Mouse (Mus musculus): ENCODE results near the gene Rreb1.

Gene Rreb1

GRCm38 (mm10) chr13:37918336-37919261, 140.4 kb downstream of the Rreb1 start:
- DNase-seq (ENCODE audit: low spot score): no peak

DNA sequence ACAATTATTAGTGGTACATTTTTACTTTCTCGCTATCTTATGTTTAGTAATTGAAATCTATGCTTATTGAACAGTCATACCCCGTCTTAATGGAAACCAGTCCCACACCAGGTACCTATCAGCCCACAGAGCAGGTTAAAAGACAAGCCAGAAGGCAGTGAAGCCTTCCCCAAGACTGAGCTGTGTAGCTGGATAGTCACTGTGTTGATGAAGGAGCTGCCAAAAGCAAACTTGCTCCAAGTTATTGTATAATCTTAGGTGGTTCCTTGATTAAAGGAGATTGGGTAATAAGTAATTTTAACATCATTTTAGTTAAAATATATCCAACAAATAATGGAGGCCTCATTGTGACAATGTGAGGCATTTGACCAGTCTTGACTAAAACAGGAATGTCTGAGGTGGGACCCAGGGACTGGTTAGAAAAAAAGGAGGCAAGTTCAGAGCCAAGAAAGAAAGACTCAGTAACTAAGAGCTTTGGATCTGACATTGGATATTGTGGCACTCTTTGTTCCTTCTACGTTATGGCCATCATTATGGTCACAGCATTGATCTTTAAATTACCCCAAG, 141.6 kb downstream of the Rreb1 start:
- no peak for DNase-seq (ENCODE audit: low spot score)

DNA sequence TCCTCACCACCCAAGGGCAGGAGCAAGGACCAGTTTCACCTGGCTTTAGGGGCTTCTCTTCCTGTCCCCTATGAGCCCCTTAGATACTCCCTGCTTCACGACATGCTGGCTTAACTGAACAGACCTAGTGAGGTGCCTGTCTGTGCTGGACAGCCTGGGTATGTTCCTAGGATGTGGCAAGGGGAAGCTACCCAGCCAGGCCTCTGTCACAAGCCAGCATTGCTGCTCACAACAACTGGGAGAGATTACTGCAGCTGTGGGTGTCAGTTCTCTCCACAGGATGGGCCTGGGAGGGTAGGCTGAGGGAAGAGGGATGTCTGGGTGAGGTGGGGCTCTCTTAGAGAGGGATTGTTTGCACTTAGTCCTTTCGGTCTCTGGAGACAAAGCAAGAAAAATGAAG, 142.5 kb downstream of the Rreb1 start:
- no peak for DNase-seq (ENCODE audit: low spot score)

DNA sequence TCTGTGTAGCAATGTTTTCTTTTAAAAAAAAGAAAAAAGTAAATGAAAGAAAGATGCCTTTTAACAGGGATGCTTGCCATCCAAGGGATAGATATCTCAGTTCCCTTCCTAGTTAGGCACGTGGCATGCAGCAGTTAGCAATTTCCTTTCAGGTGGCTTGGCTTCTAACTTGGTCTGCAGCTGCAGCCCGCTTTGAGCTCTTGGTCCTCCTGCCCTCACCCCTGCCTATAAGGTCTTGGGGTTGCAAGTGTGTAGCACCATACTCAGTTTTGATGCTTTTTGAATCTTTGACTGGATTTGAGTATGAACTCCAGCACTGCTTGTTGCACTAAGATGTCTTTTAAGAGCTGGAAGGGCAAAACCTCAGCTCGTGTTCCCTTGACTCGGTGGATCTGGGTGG, 144.9 kb downstream of the Rreb1 start:
- DNase-seq (ENCODE audit: low spot score): no peak

DNA sequence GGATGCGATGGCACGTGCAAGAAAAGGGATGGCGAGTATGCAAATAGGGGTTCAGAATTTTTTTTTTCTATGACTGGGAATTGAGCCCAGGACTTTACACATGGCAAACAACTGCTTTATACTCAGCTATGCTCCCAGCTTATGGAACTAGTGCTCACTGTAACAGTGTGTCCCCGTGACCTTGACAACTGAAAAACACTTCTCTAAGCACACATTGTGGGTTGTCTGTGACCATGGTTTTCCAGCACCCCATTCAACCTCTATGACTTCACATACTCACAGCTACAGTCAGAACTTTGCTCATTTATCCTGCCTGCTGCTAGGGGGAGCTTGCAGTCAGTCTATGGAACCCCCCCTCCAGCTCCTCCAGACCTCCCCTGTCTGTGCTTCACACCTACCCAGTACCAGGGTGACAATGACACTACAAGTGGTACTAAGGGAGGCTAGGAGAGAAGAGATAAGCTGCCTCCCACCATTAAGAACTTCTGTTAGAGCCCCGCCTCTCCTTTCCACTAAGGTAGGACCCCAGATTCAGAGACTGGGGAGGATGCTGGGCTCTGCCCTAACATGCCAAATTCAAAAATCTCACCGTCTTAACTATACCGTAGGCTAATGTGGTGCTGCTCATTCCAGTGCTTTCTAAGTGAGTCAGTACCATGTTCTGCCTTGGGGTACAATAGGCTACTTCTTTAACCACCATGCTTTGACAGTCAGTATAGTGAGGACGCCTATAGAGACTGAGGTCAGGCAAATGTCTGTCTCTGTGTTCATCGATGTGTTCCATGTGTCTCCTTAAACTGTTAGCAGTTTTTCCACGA, 145.7 kb downstream of the Rreb1 start:
- no peak for DNase-seq (ENCODE audit: low spot score)

DNA sequence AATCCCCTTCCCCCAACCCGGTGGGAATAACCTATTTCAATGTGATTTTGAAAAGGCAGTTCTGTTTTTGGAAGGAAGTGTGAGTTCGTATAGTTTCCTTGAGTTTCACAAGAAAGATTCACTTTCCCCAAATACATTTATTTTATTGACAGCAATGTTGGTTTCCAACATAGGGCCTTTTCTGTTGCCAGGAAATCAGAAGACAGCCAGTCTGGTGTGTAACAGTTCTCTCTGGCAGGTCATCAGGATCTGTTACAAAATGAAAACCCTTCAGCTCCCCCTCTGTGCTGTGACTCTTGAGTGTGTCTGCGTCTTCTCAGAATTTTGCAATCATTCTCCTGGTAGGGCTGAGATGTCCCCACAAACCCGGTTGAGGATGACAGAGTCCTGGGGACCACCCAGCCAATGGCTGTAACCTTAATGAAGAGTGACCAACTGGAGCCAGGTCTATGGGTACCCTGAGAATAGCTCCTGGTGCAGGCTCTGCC, 146.3 kb downstream of the Rreb1 start:
- DNase-seq (ENCODE audit: low spot score): no peak

- no peak for DNase-seq (ENCODE audit: low spot score)
Observed at GRCm38 (mm10) chr13:37926394-37926793, 148.2 kb downstream of the Rreb1 start.

DNA sequence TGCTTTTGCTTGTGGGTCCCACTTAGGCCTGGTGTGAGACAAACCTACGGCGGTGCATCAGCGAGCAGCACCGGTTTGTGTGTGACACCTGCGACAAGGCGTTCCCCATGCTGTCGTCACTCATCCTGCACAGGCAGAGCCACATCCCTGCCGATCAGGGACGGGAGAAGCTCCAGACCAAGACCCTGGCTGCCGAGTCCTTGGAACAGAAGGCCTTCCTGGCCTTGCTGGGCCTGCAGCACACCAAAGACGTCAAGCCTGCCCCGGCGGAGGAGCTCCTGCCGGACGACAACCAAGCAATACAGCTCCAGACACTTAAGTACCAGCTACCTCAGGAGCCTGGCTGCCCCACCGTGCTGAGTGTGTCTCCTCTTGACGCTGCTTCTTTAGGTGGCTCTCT, 151.3 kb downstream of the Rreb1 start:
- DNase-seq (ENCODE audit: low spot score): no peak

DNA sequence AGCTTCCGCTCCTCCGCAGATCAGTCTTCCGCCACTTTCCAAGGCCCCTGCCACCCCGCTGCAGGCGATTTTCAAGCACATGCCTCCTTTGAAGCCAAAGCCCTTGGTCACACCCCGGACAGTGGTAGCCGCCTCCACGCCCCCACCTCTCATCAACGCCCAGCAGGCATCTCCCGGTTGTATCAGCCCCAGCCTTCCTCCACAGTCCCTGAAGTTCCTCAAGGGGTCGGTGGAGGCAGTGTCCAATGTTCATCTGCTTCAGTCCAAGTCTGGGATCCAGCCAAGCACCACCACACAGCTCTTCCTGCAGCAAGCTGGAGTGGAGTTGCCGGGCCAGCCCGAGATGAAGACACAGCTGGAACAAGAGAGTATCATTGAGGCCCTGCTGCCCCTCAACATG, 151.9 kb downstream of the Rreb1 start:
- no peak for DNase-seq (ENCODE audit: low spot score)

DNA sequence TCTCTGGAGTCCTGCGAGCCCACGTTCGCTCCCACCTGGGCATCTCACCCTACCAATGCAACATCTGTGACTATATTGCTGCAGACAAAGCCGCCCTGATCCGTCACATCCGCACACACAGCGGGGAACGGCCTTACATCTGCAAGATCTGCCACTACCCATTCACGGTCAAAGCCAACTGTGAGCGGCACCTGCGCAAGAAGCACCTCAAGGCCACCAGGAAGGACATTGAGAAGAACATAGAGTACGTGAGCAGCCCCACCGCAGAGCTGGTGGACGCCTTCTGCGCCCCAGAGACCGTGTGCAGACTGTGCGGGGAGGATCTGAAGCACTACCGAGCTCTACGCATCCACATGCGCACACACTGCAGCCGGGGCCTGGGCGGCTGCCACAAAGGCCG, 152.4 kb downstream of the Rreb1 start:
- DNase-seq (ENCODE audit: low spot score): no peak

DNA sequence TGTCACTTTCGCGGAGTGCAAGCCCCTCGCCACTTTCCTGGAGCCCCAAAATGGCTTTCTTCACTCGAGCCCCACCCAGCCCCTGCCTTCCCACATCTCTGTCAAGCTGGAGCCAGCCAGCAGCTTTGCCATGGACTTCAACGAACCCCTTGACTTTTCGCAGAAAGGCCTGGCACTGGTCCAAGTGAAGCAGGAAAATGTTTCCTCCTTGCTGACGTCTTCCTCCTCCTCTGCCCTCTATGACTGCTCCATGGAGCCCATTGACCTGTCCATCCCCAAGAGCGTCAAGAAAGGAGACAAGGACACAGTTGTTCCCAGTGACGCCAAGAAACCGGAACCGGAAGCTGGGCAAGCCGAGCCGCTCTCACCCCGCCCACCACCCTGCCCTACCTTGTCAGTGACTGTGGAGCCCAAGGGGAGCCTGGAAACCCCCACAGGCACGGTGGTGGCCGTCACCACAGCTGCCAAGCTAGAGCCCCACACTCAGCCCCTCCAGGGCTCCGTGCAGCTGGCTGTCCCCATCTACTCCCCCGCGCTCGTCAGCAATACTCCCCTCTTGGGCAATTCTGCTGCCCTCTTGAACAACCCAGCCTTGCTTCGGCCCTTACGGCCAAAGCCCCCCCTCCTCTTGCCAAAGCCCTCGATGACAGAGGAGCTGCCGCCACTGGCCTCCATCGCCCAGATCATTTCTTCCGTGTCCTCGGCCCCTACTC, 153.2 kb downstream of the Rreb1 start:
- no peak for DNase-seq (ENCODE audit: low spot score)

DNA sequence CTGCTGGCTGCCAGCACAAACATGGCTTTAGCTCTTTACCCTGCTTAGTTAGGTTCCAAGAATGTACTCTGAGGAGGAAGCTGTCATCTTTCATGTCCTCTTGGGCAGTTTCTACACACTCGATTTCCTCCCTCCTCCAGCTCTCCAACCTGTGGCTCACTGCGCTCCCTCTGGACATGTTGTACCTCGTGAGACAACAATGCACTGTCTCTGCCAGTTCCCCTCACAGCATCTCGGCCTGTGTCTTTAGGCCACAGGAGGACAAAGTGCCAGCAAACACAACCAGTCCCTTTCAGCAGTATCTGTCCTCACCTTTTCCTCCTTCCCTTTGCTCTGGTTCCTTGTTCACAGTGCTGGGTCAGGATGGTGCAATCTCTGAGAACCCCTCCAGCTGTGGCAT, 155.9 kb downstream of the Rreb1 start:
- DNase-seq (ENCODE audit: low spot score): no peak

- DNase-seq (ENCODE audit: low spot score): no peak
Observed at GRCm38 (mm10) chr13:37934920-37935319, 156.7 kb downstream of the Rreb1 start.

GRCm38 (mm10) chr13:37936351-37936750, 158.2 kb downstream of the Rreb1 start:
- no peak for DNase-seq (ENCODE audit: low spot score)

DNA sequence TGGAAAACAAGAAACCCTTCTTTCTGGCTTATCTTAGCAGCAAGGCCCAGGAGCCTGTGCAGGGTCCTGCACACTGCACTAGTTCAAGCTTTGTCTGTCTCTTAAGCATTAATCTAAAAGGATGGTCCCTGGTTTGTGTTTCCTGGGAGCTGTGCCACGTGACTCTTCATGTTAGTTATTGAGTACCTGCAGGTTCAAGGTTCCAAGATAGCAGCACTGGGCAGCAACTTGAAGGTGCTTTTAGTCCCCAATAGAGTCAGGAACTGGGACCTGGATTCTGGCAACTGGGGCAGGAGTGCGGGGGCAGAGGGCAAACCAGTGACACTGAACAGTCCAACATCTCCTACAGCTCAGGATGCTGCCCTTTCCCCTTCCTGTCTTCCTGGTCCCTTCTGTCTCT, 162.0 kb downstream of the Rreb1 start:
- DNase-seq (ENCODE audit: low spot score): no peak

GRCm38 (mm10) chr13:37940649-37941048, 162.4 kb downstream of the Rreb1 start:
- no peak for DNase-seq (ENCODE audit: low spot score)

GRCm38 (mm10) chr13:37941138-37941645, 163.0 kb downstream of the Rreb1 start:
- DNase-seq (ENCODE audit: low spot score): no peak

DNA sequence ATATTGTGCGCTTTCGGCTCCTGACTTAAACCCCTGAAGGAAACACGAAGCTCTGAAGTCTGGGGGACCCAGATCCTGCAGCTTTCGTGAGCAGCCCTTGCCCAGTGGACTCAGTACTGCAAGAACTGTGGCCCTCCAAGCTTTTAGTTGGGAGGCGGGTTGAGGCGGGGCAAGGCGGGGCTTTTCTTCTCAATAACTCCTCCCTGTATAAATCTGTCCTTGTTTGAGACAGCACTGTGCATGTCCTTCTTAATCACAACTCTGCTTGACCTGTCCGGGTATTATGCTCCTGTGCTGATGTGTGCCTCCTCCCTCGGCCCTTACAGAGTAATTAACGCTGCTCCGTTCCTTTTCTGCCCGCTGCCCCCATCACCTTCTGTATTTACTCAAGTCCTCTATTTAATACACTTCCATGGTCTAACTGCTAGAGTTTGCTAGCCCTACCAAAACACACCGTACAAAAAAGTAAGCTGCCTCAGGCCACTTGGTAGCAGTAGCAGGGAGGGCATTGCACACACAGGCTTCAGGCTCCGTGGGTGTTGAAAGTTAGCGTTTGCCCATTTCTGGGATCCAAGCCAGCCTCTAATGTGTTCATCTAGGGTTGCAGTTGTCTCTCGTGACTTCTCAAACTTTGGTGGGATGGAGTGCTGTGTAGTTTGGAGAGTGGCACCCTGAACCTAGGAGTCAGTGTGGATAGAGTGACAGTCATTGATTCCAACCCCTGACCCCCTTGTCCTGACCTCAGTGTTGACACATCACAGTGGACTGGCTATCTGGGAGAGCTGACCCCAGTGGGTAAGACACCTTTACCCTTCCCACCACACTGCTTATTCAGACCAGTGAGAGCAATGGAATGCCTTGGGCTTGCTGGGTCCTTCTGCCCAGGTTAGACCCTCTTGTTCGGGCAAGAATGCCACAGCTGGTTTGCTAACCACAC, 164.0 kb downstream of the Rreb1 start:
- no peak for DNase-seq (ENCODE audit: low spot score)

GRCm38 (mm10) chr13:37942887-37943331, 164.7 kb downstream of the Rreb1 start:
- DNase-seq (ENCODE audit: low spot score): no peak

DNA sequence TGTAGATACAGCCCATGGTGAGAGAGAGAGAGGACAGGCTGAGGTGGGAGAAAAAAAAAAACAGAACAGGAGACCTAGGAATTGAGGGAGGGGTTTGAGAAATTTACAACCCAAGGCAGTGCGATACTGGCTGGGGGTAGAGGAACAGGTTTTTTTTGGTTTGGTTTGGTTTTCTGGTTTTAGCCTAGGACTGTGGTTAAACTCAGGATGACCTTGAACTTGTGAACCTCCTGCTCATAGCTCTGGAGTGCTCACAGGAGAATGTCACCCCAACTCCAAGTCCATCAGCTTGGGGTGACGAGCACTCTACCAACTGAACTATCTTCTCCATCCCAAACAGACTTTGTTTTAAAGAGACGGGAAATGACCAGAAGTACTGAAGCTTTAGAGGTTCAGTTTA, 165.3 kb downstream of the Rreb1 start:
- DNase-seq (ENCODE audit: low spot score): no peak

- peak; percentile 84 for DNase-seq (ENCODE audit: low spot score)
Observed at GRCm38 (mm10) chr13:37944306-37944705, 166.1 kb downstream of the Rreb1 start.
